Mouse (Mus musculus) stomach, embryonic 14.5 days (tissue): ENCODE data around the gene Vmn1r35. TPM values are rescaled to one million over a fixed set of nuclear protein-coding genes. Genes with fewer than 3 reads are reported as not detected.
"Not testable (repeated sequence)": the region's sequence is repeated elsewhere in the genome, so short reads cannot be mapped to it uniquely, and the experiment has no call there.

Source experiments
- ATAC-seq: fragments of 200-750 bp; cut with Nextera tagmentation; 2 replicates; pipeline ENCODE4 v1.8.0; 2017; ENCODE audit warnings: low read depth, moderate TSS enrichment; ENCODE audit not compliant: insufficient number of reproducible peaks, insufficient read depth, low FRiP score
- H3K27ac ChIP-seq: fragments of 300-500 bp; sonication (generic); 2 replicates; pipeline ENCODE4 v1.5.1; 2014; ENCODE audit warnings: mild to moderate bottlenecking, low read length, moderate library complexity, mixed read lengths
- H3K27me3 ChIP-seq: fragments of 300-500 bp; sonication (generic); 2 replicates; pipeline ENCODE4 v1.6.1; 2014; ENCODE audit warnings: low read length, control low read depth, mixed read lengths; ENCODE audit not compliant: control insufficient read depth, insufficient read depth
- H3K36me3 ChIP-seq: fragments of 300-500 bp; sonication (generic); 2 replicates; pipeline ENCODE4 v1.6.1; 2014; ENCODE audit warnings: mild to moderate bottlenecking, control low read depth, low read length, moderate library complexity, mixed read lengths; ENCODE audit not compliant: control insufficient read depth, insufficient read depth
- H3K4me1 ChIP-seq: fragments of 300-500 bp; sonication (generic); 2 replicates; pipeline ENCODE4 v1.6.1; 2014; ENCODE audit warnings: low read length, control low read depth, mixed read lengths; ENCODE audit not compliant: control insufficient read depth, insufficient read depth
- H3K4me2 ChIP-seq: fragments of 300-500 bp; sonication (generic); replicated peaks from 2 replicates; pipeline ENCODE4 v1.6.1; 2014; ENCODE audit warnings: low read depth, low read length, control low read depth
- H3K4me3 ChIP-seq: fragments of 300-500 bp; sonication (generic); 2 replicates; pipeline ENCODE4 v1.5.1; 2014; ENCODE audit warnings: low read depth, low read length, control low read depth
- H3K9ac ChIP-seq: fragments of 300-500 bp; sonication (generic); replicated peaks from 2 replicates; pipeline ENCODE4 v1.6.1; 2014; ENCODE audit warnings: low read depth, mild to moderate bottlenecking, control low read depth, low read length, moderate library complexity, mixed read lengths
- H3K9me3 ChIP-seq: fragments of 300-500 bp; sonication (generic); 2 replicates; pipeline ENCODE4 v1.6.1; 2016; ENCODE audit warnings: low read depth, low read length, control low read depth; ENCODE audit not compliant: control insufficient read depth
- WGBS: fragments of 180-500 bp; shearing (Covaris S2); extraction: QIAGEN DNeasy Blood & Tissue Kit; methylation state at CpG from one replicate; pipeline ENCODE4 v1.1.7; 2014; 5-methylcytosine and 5-hydroxymethylcytosine counted together
- polyA plus RNA-seq: library from polyadenylated mRNA; unstranded; fragments of >200 nt; fragmentation: Nextera tagmentation; extraction: Ambion mirVana; gene quantifications from 2 replicates; pipeline ENCODE4 v1.2.1, GENCODE M21; 2014

Gene Vmn1r35
- not detected in 2 replicates for polyA plus RNA-seq

- no peaks in the 10 kb centered on the region for H3K27me3 ChIP-seq
- WGBS = 87% methylated on average over 3 of the region's 3 CpGs
These were observed at the start of gene Vmn1r35 for GRCm38 (mm10) chr6:66685806-66686205. Gene Vmn1r35, minus strand, starts transcription at chr6:66685906.

GRCm38 (mm10) chr6:66729082-66729481 is 43.4 kb upstream of the Vmn1r35 start, which contains the start of gene Vmn1r37:
Gene Vmn1r37, plus strand, starts transcription at chr6:66729382.
- H3K27me3 ChIP-seq, H3K36me3 ChIP-seq, H3K9me3 ChIP-seq, H3K4me3 ChIP-seq, H3K27ac ChIP-seq, ATAC-seq, H3K4me1 ChIP-seq, H3K4me2 ChIP-seq, H3K9ac ChIP-seq: not testable (repeated sequence)

More at GRCm38 (mm10) chr6:66685806-66686205, at the start of gene Vmn1r35:
- Histone ChIP-seq H3K4me1 (no peaks in the 10 kb centered on the region), H3K27ac (no peak within 1 kb of the TSS), H3K9ac (no peak within 1 kb of the TSS), H3K4me3 (no peak within 1 kb of the TSS), H3K9me3 (no peaks in the 10 kb centered on the region), H3K4me2 (no peak within 1 kb of the TSS), H3K36me3 (no peaks in the 10 kb centered on the region)
- ATAC-seq = no peak

GRCm38 (mm10) chr6:66719068-66719467 is 33.4 kb upstream of the Vmn1r35 start, which contains the start of gene Vmn1r36:
Gene Vmn1r36, minus strand, starts transcription at chr6:66719168.
- H3K4me1 ChIP-seq, H3K27me3 ChIP-seq, ATAC-seq, H3K27ac ChIP-seq, H3K4me3 ChIP-seq, H3K9ac ChIP-seq, H3K36me3 ChIP-seq, H3K9me3 ChIP-seq, H3K4me2 ChIP-seq: not testable (repeated sequence)
- 61% methylated on average over 2 of the region's 2 CpGs for WGBS

GRCm38 (mm10) chr6:66713854-66714253 is 28.1 kb upstream of the Vmn1r35 start:
- H3K9ac ChIP-seq = no peak overlapping the region
- H3K9me3 ChIP-seq = no peaks in the 10 kb centered on the region
- no peaks in the 10 kb centered on the region for H3K36me3 ChIP-seq
- no peaks in the 10 kb centered on the region for H3K27me3 ChIP-seq
- 70% methylated on average over 3 of the region's 3 CpGs for WGBS
- no peak overlapping the region for H3K27ac ChIP-seq
- no peak overlapping the region for H3K4me2 ChIP-seq
- ATAC-seq = no peak
- H3K4me3 ChIP-seq = no peak overlapping the region
- no peaks in the 10 kb centered on the region for H3K4me1 ChIP-seq

- ATAC-seq = no peak
- no peaks in the 10 kb centered on the region for H3K27me3 ChIP-seq
- no peak overlapping the region for H3K27ac ChIP-seq
- H3K4me3 ChIP-seq = no peak overlapping the region
- H3K9ac ChIP-seq = no peak overlapping the region
- no peak overlapping the region for H3K4me2 ChIP-seq
- no peaks in the 10 kb centered on the region for H3K4me1 ChIP-seq
- H3K9me3 ChIP-seq = no peaks in the 10 kb centered on the region
- no peaks in the 10 kb centered on the region for H3K36me3 ChIP-seq
These were observed 23.2 kb upstream of the Vmn1r35 start for GRCm38 (mm10) chr6:66708901-66709300.

GRCm38 (mm10) chr6:66643779-66644178 is 41.9 kb downstream of the Vmn1r35 start, which contains the start of gene Vmn1r34:
Gene Vmn1r34, minus strand, starts transcription at chr6:66643879.
- 79% methylated on average over 1 of the region's 1 CpGs for WGBS
- Histone ChIP-seq H3K9me3 (no peaks in the 10 kb centered on the region), H3K4me3 (no peak within 1 kb of the TSS), H3K4me2 (no peak within 1 kb of the TSS), H3K9ac (no peak within 1 kb of the TSS), H3K36me3 (no peaks in the 10 kb centered on the region), H3K27ac (no peak within 1 kb of the TSS), H3K27me3 (no peaks in the 10 kb centered on the region), H3K4me1 (no peaks in the 10 kb centered on the region)
- ATAC-seq = no peak

Other genes with a start within 250 kb of the Vmn1r35 start
- 107 and 108 TPM in 2 replicates for gene Mad2l1, start 150.5 kb downstream of the Vmn1r35 start, polyA plus RNA-seq
- gene Vmn1r32, start 125.8 kb downstream of the Vmn1r35 start, polyA plus RNA-seq = 0.15 and 0.26 TPM in 2 replicates
- not detected in 2 replicates for gene Vmn1r33, start 67.6 kb downstream of the Vmn1r35 start, polyA plus RNA-seq
- not detected in 2 replicates for gene Vmn1r34, start 42.0 kb downstream of the Vmn1r35 start, polyA plus RNA-seq
- not detected in 2 replicates for gene Vmn1r36, start 33.3 kb upstream of the Vmn1r35 start, polyA plus RNA-seq
- not detected in 2 replicates for gene Vmn1r37, start 43.5 kb upstream of the Vmn1r35 start, polyA plus RNA-seq
- gene Vmn1r38, start 96.7 kb upstream of the Vmn1r35 start, polyA plus RNA-seq = not detected in 2 replicates
- not detected in 2 replicates for gene Vmn1r39, start 124.7 kb upstream of the Vmn1r35 start, polyA plus RNA-seq
- gene Gng12, start 210.5 kb upstream of the Vmn1r35 start, polyA plus RNA-seq = 130 and 134 TPM in 2 replicates